Mouse (Mus musculus): ENCODE data around the gene Abcc5.
"Not testable (repeated sequence)": the region's sequence is repeated elsewhere in the genome, so short reads cannot be mapped to it uniquely, and the experiment has no call there.

Abcc5 gene

DNA sequence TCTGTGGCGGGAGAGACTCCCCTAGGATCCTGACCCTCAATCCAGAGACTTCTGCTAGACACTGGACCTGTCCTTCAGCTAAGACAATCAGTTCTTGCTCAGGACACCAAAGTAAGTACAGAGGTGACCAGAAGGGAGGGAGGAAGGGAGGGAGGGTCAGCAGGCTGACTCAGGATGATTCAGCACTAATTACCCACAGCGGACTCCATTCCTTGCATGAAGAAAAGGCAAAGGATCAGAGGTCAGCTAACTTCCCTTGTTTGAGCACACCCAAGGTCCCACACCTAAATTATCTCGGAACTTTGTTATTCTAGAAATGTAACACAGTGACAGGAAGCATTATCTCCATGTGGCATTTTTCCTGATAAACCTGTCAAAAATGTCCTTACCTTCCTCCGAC, 54.5 kb downstream of the Abcc5 start:
- no peak for ATAC-seq (ENCODE audit: insufficient number of reproducible peaks, low FRiP score, low TSS enrichment)

DNA sequence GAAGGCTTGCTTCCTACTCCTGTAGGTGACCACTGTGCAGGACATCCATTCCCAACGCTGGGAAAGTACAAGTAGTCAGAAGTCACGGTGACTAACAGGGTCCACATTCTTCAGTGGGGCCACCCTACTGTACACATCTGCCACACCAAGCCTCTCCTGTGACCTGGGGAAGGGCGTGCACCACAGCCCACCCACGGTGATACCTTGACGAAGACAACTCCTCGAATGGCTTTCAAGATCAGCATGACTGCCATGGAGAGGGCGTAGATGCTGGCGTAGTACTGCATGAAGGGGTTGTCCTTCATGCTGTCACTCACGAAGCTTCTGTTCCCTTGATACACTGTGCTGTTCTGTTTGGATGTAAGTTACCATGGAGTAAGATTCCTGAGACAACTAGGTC, 58.0 kb downstream of the Abcc5 start:
- ATAC-seq (ENCODE audit: insufficient number of reproducible peaks, low FRiP score, low TSS enrichment) = no peak

DNA sequence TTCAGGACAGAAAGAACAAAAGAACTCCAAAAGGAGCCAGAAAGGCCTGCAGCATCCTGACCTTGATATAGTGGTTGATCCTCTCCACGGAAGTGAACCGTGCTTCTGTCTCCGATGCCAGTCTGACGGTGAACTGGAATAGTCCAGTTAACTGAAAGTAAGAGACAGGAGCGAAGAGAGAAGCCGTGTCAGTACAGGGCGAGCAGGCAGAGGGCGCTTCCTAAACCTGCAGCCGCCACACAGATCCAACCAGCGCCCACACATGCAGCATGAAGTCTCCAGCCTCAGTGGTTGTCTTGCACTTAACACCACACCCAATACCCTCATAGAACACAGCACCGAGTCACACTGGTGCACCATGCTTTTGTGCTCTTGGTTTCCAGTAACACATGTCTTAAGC, 64.1 kb downstream of the Abcc5 start:
- ATAC-seq (ENCODE audit: insufficient number of reproducible peaks, low FRiP score, low TSS enrichment) = no peak

DNA sequence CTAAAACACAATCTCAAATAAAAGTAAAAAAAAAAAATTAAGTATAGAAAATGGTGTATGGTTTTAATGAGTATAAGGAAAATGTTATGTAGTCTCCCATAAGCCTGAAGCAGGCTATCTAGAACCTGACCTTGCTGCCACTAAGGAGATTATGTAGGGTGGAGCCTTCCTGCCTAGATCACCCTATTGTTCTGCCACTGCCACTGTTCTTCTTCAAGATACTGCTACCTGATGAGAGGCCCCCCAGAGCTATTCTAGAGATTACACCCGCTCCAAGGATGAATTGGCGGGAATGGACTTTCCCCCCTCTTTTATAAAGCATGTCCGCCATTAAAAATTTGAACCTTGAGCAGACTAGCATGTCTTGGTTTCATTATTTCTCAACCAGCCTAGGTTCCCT, 64.7 kb downstream of the Abcc5 start:
- not testable (repeated sequence) for ATAC-seq (ENCODE audit: insufficient number of reproducible peaks, low FRiP score, low TSS enrichment)

DNA sequence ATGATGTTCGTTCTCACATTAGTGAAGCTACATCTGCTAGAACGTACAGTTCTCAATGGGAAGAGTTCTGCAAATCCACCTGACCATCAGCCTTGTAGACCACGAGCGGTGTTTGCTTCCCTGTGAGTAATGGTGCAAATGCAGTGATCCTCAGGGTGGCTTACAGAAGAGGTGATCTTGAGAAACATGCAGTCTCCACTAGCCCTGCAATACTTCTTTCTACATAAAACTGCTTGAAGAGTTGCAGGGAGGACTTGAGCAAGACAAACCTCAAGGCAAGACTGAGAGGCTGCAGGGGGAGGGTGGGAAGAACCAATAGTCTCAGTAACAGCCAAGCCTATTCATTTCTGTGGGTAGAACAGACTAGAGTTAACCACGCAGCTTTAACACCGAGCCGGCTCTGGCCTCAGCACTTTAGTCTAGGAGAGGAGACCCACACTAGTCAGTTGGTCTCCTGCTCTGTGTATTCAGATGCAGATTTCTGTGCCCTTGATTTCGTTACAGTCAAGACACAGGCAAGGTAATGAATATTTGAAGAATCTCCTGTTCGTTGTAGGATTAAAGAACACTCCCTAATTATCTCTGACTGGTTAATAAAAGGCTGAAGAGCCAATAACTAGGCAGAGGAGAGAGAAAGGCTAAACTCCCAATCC, 66.4 kb downstream of the Abcc5 start:
- no peak for ATAC-seq (ENCODE audit: insufficient number of reproducible peaks, low FRiP score, low TSS enrichment)

DNA sequence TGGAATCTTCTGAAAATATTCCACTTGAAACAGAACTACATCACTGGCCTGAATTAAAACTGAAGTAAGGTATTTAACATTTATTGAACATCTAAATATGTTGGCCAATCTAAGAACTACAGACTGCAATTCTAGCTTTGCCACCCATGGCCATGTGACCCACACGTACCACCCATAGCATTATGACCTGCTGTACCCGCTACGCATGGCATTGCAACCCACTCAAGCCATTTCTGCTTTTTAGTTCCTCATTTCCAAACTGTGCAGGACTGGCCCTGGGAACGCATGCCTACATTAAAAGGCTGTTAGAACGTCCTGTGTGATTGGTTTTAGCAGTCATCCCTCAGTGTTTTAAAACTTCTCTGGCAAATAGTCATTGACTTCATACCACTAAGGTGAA, 68.4 kb downstream of the Abcc5 start:
- no peak for ATAC-seq (ENCODE audit: insufficient number of reproducible peaks, low FRiP score, low TSS enrichment)

DNA sequence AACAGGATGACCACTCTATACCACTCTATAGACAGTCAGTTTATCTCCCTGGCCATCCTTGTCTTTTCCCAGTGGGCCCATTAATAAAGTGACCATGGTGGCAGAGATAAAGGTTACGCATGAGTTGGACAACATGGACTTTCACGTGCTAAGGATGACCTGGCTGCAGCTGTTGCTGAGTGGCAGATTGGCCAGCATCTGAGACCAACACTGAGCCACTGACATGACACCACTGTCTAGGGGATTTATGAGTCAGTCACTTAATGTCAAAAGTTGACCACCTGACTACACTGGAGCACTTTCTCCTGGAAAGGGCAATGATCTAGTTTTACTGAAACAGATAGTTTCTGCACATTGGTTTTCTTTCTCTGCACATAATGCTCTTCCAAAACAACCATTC, 71.4 kb downstream of the Abcc5 start:
- ATAC-seq (ENCODE audit: insufficient number of reproducible peaks, low FRiP score, low TSS enrichment) = no peak

DNA sequence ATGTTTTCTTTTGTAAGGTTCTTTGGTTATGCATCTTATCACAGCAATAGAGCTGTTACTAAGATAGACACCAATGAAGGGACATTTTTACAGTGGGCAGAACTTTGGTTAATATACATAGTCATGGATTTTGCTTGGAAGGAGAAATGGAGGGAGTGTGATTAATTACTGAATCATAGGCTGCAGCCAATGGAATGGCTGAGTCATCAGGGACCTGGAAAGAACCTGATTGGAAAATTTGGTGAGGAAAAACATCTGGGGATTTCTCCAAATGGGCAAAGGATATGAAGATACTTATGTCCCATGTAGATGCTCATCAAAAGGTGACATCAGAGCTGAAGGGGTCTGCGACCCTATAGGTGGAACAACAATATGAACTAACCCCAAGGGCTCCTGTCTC, 72.2 kb downstream of the Abcc5 start:
- no peak for ATAC-seq (ENCODE audit: insufficient number of reproducible peaks, low FRiP score, low TSS enrichment)

DNA sequence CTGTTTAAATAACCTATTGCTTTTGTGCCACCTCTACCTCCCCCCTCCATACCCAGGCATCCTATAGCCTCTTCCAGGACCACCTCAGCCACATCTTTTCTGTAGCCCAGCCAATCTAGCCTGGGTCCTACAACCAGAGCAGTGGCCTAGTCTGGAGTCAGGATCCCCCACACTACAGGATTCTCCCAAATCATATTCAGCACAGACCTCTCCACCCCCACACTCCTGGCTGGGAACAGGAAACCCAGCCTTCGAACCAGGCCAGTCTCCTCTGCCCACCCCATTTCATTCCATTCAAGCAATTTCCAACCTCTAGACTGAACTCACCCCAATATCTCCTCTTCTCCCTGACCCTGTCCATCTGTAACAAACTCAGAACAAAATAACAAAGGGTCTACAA, 80.7 kb downstream of the Abcc5 start:
- no peak for ATAC-seq (ENCODE audit: insufficient number of reproducible peaks, low FRiP score, low TSS enrichment)

DNA sequence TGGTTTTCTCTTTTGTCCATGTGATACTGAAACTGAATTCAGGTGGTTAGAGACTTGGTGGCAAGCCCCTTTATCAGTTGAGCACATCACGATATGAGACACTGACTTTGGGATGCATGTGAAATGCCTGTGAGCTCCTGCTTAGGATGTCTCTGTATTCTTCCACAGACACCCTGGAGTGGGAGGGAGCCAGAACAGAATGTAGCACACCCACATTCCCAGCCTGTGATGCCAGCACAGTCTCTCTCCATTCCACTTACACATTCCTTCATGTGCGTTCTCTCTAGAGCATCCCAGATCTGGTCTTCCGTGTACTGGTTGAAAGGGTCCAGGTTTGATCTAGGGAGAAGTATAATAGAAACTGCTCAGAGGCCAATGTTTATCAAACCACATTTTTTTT, 87.6 kb downstream of the Abcc5 start:
- no peak for ATAC-seq (ENCODE audit: insufficient number of reproducible peaks, low FRiP score, low TSS enrichment)

DNA sequence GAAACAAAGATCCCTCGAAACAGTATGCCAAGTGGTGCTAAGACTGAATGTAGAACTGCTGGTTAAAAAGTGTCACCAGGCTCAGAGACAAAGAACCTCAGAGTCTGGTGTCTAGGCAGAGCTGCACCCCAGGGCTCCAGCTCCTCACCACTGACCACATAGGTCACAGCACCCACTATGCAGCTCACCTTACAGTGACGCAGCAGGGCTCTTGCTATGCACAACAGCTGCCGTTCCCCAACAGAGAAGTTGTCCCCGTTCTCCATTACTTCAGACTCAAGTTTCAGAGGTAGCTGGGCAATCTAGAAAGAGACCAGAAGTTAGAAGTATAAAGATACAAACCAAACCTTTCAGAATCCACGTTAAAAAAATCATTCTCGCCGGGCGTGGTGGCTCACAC, 91.3 kb downstream of the Abcc5 start:
- no peak for ATAC-seq (ENCODE audit: insufficient number of reproducible peaks, low FRiP score, low TSS enrichment)

DNA sequence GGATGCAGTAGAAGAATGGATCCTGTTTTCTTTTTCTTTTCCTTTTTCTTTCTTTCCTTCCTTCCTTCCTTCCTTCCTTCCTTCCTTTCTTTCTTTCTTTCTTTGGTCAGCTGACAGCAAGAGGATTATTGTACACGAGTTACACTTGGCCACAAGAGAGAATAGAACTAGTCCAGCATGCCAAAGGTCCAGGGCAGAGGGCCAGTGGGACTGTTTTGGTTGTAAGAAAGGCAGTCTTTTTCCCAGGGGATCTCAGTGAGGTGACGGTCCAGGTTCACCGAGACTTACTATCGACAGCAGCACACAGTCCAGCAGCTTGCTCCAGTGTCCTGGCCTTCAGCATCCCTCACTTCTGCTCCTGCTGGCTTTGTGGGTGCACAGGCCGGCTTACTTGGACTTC, 97.9 kb downstream of the Abcc5 start:
- ATAC-seq (ENCODE audit: insufficient number of reproducible peaks, low FRiP score, low TSS enrichment) = no peak

DNA sequence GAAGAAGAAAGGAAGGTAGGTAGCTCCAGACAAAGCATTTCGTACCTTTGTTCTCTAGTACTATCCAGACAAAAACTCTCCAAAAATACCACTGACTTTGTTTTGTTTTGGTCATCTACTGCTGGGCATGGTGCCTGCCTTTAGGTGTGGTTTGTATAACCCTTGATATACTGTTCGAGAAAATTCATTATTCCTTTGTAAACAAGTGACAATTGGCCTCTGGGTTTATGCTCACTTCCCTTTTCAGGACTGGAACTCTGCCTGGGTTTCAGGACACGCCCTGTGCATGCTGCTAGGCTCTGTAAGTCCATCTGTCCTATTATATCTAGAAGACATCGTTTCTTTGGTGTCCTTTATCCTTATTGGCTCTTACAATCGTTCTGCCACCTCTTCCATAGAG, 100.9 kb downstream of the Abcc5 start, which contains the start of gene Cyp2ab1:
Gene Cyp2ab1, minus strand, starts transcription at position 119 of the 400 bp plus-strand sequence.
- ATAC-seq (ENCODE audit: insufficient number of reproducible peaks, low FRiP score, low TSS enrichment) = no peak

DNA sequence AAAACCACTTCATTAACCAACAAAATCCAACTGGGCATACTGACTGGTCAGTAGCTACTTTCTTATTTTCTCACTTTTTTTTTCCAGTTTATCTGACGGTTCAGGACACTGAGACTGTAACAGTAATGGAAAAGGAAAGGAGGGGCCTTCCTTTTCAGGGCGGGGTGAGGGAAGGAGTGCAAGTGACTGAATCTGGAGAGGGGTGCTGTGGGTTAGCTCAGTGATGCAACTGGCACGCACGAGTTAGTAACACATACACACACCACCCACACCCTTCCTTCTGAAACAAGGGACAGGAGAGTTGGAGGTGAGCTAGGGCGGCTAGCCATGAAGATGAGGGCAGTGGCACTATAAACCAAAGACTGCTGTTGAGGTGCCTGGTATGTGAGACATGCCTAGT, 102.3 kb downstream of the Abcc5 start:
- no peak for ATAC-seq (ENCODE audit: insufficient number of reproducible peaks, low FRiP score, low TSS enrichment)

DNA sequence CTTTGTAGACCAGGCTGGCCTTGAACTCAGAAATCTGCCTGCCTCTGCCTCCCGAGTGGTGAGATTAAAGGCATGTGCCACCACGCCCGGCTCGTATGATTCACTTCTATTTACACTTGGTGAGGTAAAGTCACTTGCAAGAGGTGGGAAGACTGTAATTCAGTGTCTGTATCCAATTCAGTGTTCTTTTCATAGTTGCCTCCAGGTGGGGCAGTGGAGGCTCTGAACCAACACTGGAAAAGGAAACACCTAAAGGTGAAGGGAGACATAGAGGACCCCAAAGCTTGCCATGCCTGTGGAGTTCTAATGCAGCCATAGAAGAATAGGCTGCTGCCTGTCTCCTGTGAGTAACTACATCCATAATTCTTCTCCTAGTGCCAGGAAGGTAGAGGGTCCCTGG, 103.9 kb downstream of the Abcc5 start:
- ATAC-seq (ENCODE audit: insufficient number of reproducible peaks, low FRiP score, low TSS enrichment) = no peak

DNA sequence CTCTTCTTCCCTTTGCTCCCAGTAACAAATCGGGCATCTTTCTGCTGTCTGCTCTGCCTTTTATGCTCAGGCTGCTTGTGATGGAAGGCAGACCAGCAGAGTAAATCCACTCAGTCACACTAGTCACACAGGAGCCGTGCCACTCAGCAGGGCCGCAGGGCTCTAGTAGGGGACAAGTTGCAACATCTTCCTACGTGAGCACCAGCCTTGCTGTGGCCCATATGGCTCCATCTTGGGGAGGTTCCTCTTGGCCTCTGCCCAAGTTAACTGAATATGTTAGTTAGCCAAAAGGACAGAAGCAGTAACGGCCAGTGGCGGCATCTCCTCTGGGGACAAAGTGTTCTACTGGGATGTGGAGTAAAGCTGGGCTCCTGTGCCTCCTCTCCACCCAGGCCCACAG, 109.4 kb downstream of the Abcc5 start:
- no peak for ATAC-seq (ENCODE audit: insufficient number of reproducible peaks, low FRiP score, low TSS enrichment)

DNA sequence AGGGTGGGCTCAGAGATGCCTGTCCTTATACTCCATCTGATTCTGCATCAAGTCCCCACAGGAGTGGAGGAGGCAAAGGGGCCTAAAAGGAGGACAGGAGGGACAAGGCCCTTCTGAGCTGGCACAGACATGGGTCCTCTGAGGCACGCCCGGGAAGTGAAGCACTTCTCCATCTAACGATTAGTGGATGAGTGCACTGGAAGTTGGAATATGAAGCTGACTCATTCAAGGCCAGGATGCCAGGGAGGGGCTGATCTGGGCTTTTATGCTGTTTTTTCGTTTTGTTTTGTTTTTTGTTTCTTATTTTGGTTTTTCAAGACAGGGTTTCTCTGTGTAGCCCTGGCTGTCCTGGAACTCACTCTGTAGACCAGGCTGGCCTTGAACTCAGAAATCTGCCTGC, 110.9 kb downstream of the Abcc5 start:
- ATAC-seq (ENCODE audit: insufficient number of reproducible peaks, low FRiP score, low TSS enrichment) = no peak

DNA sequence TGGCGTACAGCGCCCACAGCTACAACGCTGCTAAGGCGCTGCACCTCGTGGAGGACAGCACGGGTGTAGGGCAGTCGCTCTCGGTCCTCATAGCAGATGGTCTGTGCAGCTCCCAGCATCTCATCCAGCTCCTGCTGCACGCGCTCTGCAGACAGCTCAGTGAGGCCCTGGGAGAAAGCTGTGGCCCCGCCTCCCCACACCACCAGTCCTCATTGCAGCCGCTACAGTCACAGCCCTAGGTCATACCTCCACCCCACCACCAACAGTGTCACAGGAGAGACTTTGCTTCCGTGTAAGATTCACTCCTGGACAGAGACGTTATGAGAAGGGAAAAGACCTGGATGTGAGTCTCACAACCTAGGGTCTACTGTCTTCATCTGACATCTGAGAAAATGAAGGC, 113.9 kb downstream of the Abcc5 start:
- no peak for ATAC-seq (ENCODE audit: insufficient number of reproducible peaks, low FRiP score, low TSS enrichment)

DNA sequence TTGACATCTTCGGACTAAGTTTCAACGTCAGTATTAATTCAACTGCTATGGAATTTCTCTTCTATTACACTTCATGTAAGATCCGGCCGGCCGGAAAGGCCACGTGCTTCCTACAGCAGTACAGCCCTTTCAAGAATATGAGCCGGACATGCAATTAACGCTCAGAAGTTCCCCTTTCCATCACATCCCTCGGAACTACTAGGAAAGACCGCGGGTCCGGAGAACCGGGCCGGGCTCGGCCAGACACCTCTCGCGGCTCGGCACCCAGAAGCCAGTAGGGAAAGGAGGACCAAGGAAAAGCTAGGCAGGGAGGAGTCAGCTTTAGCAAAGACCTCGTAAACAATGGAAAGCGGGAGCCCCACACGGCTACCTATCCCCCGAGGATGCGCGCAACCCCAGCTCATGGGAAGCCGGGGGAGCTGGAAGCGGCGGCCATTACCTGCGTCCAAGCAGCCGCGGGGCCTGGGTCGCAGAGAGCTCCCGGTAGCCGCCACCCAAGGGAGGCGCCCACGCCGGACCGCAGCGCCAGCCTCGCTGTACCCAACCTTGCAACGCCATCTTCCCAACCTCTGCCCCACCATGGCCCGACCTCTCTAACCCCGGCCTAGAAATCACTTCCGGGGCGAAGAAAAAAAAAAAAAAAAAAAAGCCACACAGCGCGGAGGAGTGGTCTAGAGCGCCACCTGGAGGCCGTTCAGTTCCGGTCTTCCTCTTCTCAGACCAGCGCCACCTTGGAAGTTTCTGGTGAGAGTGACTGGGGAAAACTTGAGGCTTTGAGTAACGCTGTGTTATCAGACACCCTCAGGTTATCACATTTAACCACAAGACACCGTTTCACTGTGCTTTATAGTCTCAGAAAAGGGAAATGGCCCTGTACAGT, 124.2 kb downstream of the Abcc5 start, which contains the start of gene Parl:
Gene Parl, minus strand, starts transcription at position 618 of the 880 bp plus-strand sequence.
- peak; percentile 85 for ATAC-seq (ENCODE audit: insufficient number of reproducible peaks, low FRiP score, low TSS enrichment)

DNA sequence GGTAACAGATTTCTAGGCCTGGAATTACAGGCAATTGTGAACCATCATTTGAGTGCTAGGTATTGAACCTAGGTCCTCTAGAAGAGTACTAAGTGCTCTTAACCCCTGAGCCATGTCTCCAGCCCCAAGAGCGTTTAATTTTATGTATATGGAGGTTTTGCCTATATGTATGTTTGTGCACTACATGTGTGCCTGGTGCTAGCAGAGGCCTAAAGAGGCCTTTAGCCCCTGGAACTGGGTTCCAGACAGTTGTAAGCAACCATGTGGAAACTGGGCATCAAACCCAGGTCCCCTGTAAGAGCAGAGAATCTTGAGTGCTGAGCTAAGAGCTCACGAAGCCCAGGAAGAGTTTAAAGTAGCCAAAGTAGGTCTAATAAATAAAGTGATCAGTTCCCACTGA, 126.1 kb downstream of the Abcc5 start:
- no peak for ATAC-seq (ENCODE audit: insufficient number of reproducible peaks, low FRiP score, low TSS enrichment)

Measured in cerebellum, adult (tissue).